Mouse (Mus musculus) liver, adult 2 months (tissue): ENCODE measurements around the gene Zzz3. TPM values are rescaled to one million over a fixed set of nuclear protein-coding genes. Genes with fewer than 3 reads are reported as not detected.

Experiments used
- DNase-seq: peaks from one replicate; pipeline ENCODE4 v3.0.0-alpha.2; 2011; ENCODE audit warnings: low read depth, low spot score; ENCODE audit errors: extremely low read depth
- H3K27ac ChIP-seq: fragments of 200-500 bp; replicated peaks from 2 replicates; pipeline ENCODE4 v1.5.1; 2012; ENCODE audit warnings: low read depth, mild to moderate bottlenecking, control low read depth, inconsistent platforms, low read length; ENCODE audit not compliant: insufficient read depth
- H3K27me3 ChIP-seq: fragments of 200-500 bp; 2 replicates; pipeline ENCODE4 v1.6.1; 2012; ENCODE audit warnings: mild to moderate bottlenecking, moderate library complexity, low read length, inconsistent platforms; ENCODE audit not compliant: control insufficient read depth, insufficient read depth
- H3K36me3 ChIP-seq: fragments of 200-500 bp; 2 replicates; pipeline ENCODE4 v1.6.1; 2012; ENCODE audit warnings: low read length, inconsistent platforms; ENCODE audit not compliant: control insufficient read depth, insufficient read depth
- H3K4me1 ChIP-seq: fragments of 200-500 bp; 2 replicates; pipeline ENCODE4 v1.6.1; 2011; ENCODE audit warnings: low read length; ENCODE audit not compliant: control insufficient read depth, insufficient read depth
- H3K4me3 ChIP-seq: fragments of 200-500 bp; 2 replicates; pipeline ENCODE4 v1.5.1; 2011; ENCODE audit warnings: low read depth, mild to moderate bottlenecking, control low read depth, low read length, moderate library complexity; ENCODE audit not compliant: insufficient read depth
- H3K79me2 ChIP-seq: fragments of 200-500 bp; 2 replicates; pipeline ENCODE4 v1.6.1; 2012; ENCODE audit warnings: inconsistent platforms, mild to moderate bottlenecking, low read length, moderate library complexity; ENCODE audit not compliant: control insufficient read depth, insufficient read depth
- H3K9ac ChIP-seq: fragments of 200-500 bp; 2 replicates; pipeline ENCODE4 v1.6.1; 2012; ENCODE audit warnings: low read depth, mild to moderate bottlenecking, control low read depth, inconsistent platforms, low read length
- CTCF ChIP-seq: fragments of 200-500 bp; IDR thresholded peaks from 2 replicates; pipeline ENCODE4 v1.5.1; 2011; ENCODE audit warnings: low read depth, low read length, control low read depth
- POLR2A ChIP-seq: fragments of 200-500 bp; IDR thresholded peaks from 2 replicates; pipeline ENCODE4 v1.6.1; 2011; ENCODE audit warnings: low read length, control low read depth; ENCODE audit not compliant: insufficient read depth; ENCODE audit errors: extremely low read depth
- WGBS: fragments of 180-500 bp; shearing (Covaris S2); methylation state at CpG from one replicate; pipeline ENCODE4 v1.1.7; 2018; 5-methylcytosine and 5-hydroxymethylcytosine counted together
- polyA plus RNA-seq: library from polyadenylated mRNA; depleted of rRNA; stranded (reverse); fragments of >200 nt; gene quantifications from 2 replicates; pipeline ENCODE4 v1.2.3, GENCODE M21; 2012; rRNA removed
- total RNA-seq: library from RNA; depleted of rRNA; stranded (reverse); fragments of >200 nt; gene quantifications from 2 replicates; pipeline ENCODE4 v1.2.3, GENCODE M21; 2014; rRNA removed

Zzz3 gene
- total and polyA plus RNA-seq, 2 experiments = 10.2 to 17.6 TPM

DNA sequence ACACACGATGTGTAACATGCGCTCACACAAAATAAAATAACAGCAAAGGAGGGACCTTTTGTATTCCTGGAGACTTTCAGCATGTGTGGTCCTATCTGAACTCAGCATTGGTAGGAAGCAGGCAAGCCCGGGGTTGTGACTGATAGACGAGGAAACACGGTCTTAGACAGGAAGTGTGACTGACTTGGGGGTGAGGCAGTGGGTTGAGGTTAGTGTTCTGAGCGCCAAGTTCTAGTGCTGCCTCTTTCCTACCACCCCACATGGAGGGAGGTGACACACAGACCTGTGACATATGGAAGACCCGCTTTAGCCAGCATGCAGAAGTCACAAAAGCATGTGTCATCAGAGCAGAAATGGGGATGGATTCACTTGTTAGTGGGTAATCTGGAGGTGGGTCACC is 114.0 kb downstream of the Zzz3 start:
- 76% methylated on average over 7 of the region's 7 CpGs for WGBS
- TF ChIP-seq POLR2A (no peak), CTCF (no peak)
- Histone ChIP-seq H3K9ac (no peak overlapping the region), H3K4me1 (no peaks in the 10 kb centered on the region), H3K36me3 (no peaks in the 10 kb centered on the region), H3K4me3 (no peak overlapping the region), H3K27me3 (no peaks in the 10 kb centered on the region), H3K27ac (no peak overlapping the region), H3K79me2 (no peaks in the 10 kb centered on the region)
- DNase-seq = no peak

Other genes starting within 250 kb of the Zzz3 start
- gene Gipc2, start 229.2 kb upstream of the Zzz3 start, total RNA-seq = 0.34 and 0.46 TPM in 2 replicates
- 0.05 and 0.22 TPM in 2 replicates for gene Gipc2, start 229.2 kb upstream of the Zzz3 start, polyA plus RNA-seq
- gene Dnajb4, start 185.2 kb upstream of the Zzz3 start, total RNA-seq = 22.4 and 23.0 TPM in 2 replicates
- gene Dnajb4, start 185.2 kb upstream of the Zzz3 start, polyA plus RNA-seq = 5.3 and 6.3 TPM in 2 replicates
- gene Fubp1, start 185.1 kb upstream of the Zzz3 start, total RNA-seq = 61.9 and 71.5 TPM in 2 replicates
- 17.5 and 28.1 TPM in 2 replicates for gene Fubp1, start 185.1 kb upstream of the Zzz3 start, polyA plus RNA-seq
- 0.20 and 0.28 TPM in 2 replicates for gene Nexn, start 129.1 kb upstream of the Zzz3 start, total RNA-seq
- gene Nexn, start 129.1 kb upstream of the Zzz3 start, polyA plus RNA-seq = not detected in 2 replicates
- 2.2 and 2.6 TPM in 2 replicates for gene Miga1, start 55.1 kb upstream of the Zzz3 start, total RNA-seq
- gene Miga1, start 55.1 kb upstream of the Zzz3 start, polyA plus RNA-seq = 0.39 and 0.94 TPM in 2 replicates
- 41.5 and 46.9 TPM in 2 replicates for gene Usp33, start 49.0 kb upstream of the Zzz3 start, total RNA-seq
- gene Usp33, start 49.0 kb upstream of the Zzz3 start, polyA plus RNA-seq = 9.5 and 9.9 TPM in 2 replicates